Mouse (Mus musculus): ENCODE measurements around the gene Lpin2. TPM values are rescaled to one million over a fixed set of nuclear protein-coding genes. Genes with fewer than 3 reads are reported as not detected.
A peak's percentile ranks its signal among the peaks of the same experiment; 100 is the strongest.

Lpin2 gene
- polyA plus RNA-seq (2017; shearing (Covaris generic)) = 10 to 100 TPM; 22.6 to 35.9 TPM

DNA sequence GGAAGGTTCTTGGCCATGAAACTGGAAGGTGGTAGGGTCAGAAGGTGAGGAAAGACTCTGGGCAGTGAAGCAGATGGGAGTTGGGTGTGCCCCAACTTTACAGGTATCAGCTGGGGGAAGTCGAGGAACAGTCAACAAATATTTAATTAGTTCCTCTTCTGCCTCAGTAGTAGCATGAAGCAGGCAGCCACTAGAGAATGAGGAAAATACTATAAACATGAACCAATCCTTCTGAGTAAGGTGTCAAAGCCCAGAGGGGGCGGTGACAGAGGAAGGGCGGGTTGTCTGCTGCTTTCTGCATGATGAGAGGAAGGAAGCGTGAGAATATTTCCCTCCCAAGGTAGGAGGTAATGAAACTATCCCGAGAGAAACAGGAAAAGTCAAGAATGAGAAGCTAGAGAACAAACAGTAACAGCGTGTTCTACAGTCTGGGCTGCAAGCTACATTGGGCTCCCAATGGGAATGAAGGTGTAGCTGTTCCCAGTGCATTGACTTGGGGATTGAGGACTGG is at the start of gene Lpin2:
Gene Lpin2, plus strand, starts transcription at position 350 of the 511 bp plus-strand sequence.
- ATAC-seq = peak; percentile 18

DNA sequence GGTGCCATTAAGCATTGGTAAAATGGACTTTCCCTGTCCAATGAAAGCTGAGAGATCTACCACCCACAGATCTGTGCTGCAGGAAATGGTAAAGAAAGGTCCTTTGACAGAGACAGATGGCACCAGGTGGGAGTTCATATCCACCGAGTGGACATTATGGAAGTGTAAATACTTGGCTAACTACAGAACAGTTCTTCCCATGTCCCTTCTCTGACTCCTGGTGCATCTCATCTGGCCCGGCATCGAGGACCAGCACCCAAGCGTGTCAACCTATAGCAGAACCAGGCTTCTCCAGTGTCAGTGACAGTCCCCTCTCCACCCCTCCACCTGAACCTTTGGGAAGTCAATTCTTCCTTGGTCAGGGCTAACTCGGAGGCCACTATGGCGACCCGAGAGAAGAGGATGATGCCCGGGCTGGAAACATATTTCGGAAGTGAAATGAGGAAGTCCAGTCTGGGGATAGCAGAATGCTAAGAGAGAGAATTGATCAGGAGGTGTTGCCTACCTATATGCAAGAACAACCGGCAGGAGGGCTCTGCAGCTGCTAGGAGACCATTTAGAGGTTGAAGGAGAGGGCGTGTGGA is 49.4 kb upstream of the Lpin2 start:
- no peak for ATAC-seq

GRCm38 (mm10) chr17:71134441-71134955 is 47.9 kb upstream of the Lpin2 start:
- ATAC-seq = no peak

GRCm38 (mm10) chr17:71135108-71135507 is 47.3 kb upstream of the Lpin2 start:
- ATAC-seq = no peak

DNA sequence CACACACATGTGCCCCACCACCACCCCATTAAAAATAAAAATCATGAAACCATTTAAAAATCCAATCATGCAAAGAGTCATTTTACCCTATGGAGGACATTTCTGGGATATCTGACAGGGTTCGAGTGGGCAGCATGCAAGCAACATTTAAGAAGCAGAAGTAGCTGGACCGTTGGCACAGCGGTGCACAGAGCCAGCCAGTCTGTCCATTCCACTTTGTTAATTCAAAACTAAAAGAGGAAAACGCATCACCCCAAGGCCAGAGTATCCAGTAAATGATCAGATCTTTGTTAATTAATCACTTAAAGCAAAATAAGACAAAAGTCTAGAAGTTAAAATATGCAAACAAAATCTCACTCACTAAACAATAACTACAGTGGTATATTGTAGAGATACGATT is 46.5 kb upstream of the Lpin2 start:
- ATAC-seq = no peak

- no peak for ATAC-seq
Observed at GRCm38 (mm10) chr17:71136384-71137333, 45.7 kb upstream of the Lpin2 start.

- no peak for ATAC-seq
Observed at GRCm38 (mm10) chr17:71137334-71137721, 45.0 kb upstream of the Lpin2 start.

DNA sequence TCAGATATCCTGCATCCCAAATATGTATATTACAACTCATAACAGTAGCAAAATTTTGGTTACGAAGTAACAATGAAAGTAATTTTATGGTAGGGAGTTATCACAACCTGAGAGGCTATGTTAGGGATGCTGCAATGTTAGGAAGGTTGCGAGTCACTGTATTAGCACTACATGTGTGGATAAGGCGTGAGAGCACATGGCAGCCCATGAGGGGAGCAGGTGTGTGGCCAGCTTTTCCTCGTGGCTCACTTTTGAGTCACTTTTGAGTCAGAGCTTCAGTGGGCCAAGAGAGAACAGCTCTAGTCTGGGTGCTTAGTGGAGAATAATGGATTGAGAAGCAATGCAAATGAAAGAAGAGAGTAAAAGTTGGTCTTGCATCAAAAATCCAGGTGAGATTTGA is 40.3 kb upstream of the Lpin2 start:
- ATAC-seq = no peak

DNA sequence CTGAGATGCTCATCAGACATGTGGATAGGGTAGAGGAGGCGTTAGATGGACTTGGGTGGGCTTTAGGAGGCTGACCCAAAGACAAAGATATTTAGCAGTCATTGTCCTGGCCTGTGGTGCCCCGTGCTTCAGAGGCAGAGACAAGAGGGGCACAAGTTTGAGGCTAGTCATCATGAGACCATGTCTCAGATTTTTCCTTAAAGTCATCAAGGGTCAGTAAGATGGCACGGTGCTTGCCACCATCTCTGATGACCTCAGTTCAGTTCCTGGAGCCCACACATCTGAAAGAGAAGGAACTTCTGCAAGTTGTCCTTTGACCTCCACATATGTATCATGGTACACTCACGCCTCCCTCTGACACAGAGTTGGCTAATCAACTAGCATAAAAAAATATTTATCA is 39.2 kb upstream of the Lpin2 start:
- ATAC-seq = no peak

GRCm38 (mm10) chr17:71144322-71145116 is 37.8 kb upstream of the Lpin2 start:
- ATAC-seq = no peak

DNA sequence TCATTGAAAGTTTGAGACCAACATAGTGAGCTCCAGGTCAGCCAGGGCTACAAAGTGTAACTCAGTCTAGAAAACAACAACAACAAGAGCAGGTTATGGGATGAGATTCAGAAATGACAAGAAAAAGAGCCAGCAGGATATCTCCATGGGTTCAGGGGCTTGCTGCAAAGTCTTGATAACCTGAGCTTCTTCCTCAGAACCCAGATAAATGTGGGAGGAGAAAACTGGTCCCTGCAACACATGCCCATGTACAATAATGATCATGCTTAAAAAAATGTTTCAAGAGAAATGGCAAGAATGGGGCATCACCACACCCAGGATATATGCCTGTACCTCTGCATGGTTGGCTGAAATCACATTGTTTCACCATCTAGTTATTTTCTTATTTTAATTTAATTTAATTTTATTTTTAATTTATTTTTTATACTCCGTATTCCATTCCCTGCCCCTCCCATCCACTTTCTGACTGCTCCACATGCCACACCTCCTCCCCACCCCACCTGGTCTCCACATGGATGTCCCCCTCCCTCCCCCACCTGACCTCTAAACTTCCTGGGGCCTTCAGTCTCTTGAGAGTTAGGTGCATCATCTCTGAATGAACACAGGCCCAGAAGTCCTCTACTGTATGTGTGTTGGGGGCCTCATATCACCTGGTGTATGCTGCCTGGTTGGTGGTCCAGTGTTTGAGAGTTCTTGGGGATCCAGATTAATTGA is 37.0 kb upstream of the Lpin2 start:
- ATAC-seq = no peak

- ATAC-seq = no peak
Observed at GRCm38 (mm10) chr17:71153356-71153755, 29.0 kb upstream of the Lpin2 start.

DNA sequence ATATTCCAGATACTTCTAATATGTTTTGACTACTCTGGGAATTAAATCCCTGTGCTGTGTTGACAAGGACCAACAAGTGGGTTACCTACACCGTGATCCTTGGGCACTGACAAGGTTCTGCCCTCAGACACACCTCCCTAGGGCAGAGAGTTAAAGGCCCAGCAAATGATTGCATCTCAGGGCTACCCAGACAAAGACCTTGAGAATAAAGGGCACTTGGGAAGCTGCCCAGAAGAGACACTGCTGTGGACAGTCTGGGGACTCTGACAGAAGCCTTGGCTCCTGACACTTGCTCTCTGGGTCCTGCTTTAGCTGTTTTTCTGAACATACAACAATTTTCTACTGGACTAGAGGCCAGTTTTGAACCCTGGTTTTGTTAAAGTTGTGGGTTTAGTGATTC is 27.1 kb upstream of the Lpin2 start:
- no peak for ATAC-seq

DNA sequence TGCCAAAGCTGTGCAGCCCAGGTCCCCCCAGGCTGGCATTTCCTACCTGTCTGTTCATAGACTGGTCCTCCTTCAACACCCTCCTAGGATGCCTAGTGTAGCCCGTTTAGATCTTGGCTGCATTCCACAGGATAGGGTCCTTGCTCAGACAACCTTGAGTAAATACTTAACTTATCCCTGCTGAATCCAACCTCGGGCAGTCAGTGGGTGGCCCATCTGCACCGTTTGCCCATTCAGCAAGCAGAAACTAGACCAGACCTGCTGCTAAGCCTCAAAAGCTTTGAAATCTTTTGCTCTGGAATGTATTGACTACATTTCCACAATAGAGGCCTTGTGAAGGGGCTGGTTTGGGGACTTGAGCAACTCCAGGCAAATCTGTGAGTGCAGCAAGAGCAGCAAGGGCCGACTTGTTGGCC is 23.2 kb upstream of the Lpin2 start:
- ATAC-seq = no peak

GRCm38 (mm10) chr17:71159720-71160119 is 22.6 kb upstream of the Lpin2 start:
- no peak for ATAC-seq

- ATAC-seq = no peak
Observed at GRCm38 (mm10) chr17:71160244-71160995, 21.9 kb upstream of the Lpin2 start.

DNA sequence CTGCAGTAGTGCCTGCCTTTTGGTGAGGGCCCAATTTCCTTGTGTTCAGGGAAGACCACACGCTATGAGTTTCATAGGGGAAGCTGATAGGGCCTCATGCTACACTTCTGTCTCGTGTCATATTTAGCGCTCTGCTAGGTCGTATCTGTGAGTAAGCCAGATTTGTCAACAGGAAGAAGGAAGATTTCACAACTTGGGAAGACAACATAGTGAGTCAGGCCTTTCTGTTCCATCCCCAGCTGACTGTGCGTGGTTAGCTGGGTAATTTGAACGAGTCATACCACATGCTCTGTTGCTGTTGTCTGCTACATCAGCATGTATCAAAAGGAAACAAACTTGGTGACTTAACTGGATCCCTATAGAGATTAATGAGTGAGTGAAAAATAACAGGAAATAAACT is 17.4 kb upstream of the Lpin2 start:
- peak; percentile 45 for ATAC-seq

DNA sequence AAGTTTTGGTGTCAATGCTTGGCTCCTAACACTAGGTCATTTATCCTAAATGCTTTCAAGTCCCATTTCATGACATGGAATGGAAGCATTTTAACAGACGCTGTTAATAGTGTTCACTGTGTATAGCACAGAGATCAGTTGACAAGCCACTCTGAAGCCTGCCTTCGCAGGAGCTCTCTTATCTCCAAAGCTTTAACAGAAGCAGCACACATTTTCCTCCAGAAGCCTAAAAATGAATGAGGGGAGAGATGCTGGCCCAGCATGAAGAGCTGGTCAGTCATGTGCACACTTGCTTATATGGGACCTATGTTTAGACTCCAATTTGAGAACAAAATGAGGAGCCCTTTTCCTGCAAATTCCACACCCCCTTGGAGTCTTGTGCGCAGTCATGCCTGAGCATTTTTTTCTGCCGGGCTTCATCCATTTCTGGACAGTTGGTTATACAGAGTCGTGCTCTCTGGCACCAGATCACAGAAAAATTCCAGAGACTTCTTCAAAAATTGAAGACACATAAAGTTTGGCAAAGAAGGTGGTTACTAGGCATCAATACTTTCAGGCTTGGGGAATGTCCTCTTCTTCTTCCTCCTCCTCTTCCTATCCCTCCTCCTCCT is 14.1 kb upstream of the Lpin2 start:
- ATAC-seq = no peak

GRCm38 (mm10) chr17:71168846-71169245 is 13.5 kb upstream of the Lpin2 start:
- no peak for ATAC-seq

DNA sequence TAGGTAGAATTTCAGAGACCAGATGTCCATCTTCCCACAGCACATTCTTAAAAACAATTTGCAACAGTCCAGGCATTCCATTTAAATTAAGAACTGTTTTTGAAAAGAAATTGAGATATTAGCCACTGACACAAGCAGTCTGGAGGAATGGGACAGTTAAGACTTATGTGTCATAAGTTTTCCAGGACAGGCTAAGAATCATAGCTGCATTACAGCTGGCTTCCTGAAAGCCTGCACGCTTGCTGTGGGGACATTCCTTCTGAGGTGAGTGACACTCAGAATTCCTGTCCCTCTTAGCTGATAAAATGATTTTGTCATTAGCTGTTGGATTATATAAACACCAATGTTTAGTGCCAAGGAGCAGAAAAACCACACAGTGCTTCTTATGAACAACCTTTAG is 12.7 kb upstream of the Lpin2 start:
- ATAC-seq = no peak

DNA sequence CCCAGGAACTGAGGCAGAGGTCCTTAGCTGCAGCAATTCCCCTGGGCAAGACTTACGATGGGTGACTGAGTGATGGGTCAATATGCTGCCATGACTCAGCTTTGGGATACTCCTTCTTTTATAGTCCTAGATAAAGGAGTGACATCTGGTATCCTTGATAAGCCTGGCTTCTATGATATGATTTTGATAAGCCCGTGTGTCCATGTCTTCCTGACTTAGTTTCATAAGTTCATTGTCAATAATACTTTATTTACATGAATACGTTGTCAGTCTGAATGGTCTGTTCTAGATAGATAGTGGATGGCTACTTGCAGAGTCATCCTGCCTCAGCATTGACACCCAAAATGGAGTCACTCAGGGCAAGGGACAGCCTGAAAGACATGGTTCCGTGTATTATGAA is 11.2 kb upstream of the Lpin2 start:
- ATAC-seq = no peak
